Mouse (Mus musculus): ENCODE data around the gene Miga1.

GRCm38 (mm10) chr3:152241098-152241497 is 99.1 kb downstream of the Miga1 start:
- TF ChIP-seq CTCF (IDR thresholded peaks at IDR 0.05; ENCODE audit: low read depth, low read length) (no peak), POLR2A (IDR thresholded peaks at IDR 0.05; ENCODE audit: extremely low read depth, insufficient read depth, low read length) (no peak)
